Mouse (Mus musculus): ENCODE measurements around the gene Olfr1419. TPM values are rescaled to one million over a fixed set of nuclear protein-coding genes. Genes with fewer than 3 reads are reported as not detected.
"Not testable (repeated sequence)": the region's sequence is repeated elsewhere in the genome, so short reads cannot be mapped to it uniquely, and the experiment has no call there.

Gene Olfr1419
- polyA plus RNA-seq (2015; fragmentation: Nextera tagmentation; extraction: Ambion mirVana) = not detected in 2 replicates

DNA sequence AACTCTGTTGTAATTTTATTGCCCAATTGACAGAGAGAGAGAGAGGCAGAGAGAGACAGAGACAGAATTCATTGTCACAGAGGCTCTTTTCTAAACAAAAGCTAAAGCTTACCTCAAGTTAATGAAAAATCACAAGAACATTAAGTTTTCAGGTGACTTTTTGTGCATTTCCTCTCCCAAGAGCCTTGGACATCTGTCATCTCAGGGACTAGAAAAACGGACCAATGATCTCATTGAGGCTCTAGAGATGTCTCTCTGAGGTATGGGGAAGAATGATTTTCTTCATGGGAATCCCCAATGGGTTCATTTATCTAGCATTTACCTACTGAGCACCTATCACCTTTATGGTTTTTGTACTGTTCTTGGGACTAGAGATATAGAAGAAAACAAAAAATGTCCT is at the start of gene Olfr1419:
Gene Olfr1419, minus strand, starts transcription at position 101 of the 400 bp plus-strand sequence.
- no peaks in the 10 kb centered on the region for H3K36me3 ChIP-seq (ENCODE audit: control insufficient read depth, insufficient read depth, low read length)
- no peaks in the 10 kb centered on the region for H3K27me3 ChIP-seq (ENCODE audit: control insufficient read depth, insufficient read depth, low read length)
- 41% methylated on average over 1 of the region's 1 CpGs for WGBS
- H3K9me3 ChIP-seq (replicated peaks; ENCODE audit: control insufficient read depth, low read length) = no peaks in the 10 kb centered on the region
- H3K4me2 ChIP-seq (ENCODE audit: low read depth, low read length) = no peak within 1 kb of the TSS
- H3K9ac ChIP-seq (ENCODE audit: low read length) = no peak within 1 kb of the TSS
- H3K27ac ChIP-seq (ENCODE audit: low read length) = no peak within 1 kb of the TSS
- no peak within 1 kb of the TSS for H3K4me3 ChIP-seq (replicated peaks; ENCODE audit: low read length)
- ATAC-seq (ENCODE audit: insufficient read depth, low FRiP score) = no peak
- no peaks in the 10 kb centered on the region for H3K4me1 ChIP-seq (ENCODE audit: control insufficient read depth, insufficient read depth, low read length)

DNA sequence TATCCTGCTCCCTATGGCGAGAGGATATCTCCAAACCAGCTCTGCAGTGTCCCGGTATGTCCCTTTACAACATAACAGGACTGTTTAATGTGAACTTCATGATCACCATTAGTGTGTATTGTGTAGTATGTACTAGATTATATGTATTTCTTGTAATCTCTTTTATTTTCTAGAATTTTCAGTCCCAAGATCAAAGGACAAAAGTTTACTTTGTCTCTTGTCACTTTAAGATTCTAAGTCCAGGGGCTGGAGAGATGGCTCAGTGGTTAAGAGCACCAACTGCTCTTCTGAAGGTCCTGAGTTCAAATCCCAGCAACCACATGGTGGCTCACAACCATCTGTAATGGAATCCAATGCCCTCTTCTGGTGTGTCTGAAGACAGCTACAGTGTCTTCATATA is 47.6 kb upstream of the Olfr1419 start:
- not testable (repeated sequence) for H3K27me3 ChIP-seq (ENCODE audit: control insufficient read depth, insufficient read depth, low read length); H3K4me1 ChIP-seq (ENCODE audit: control insufficient read depth, insufficient read depth, low read length); H3K27ac ChIP-seq (ENCODE audit: low read length); H3K9ac ChIP-seq (ENCODE audit: low read length); H3K4me2 ChIP-seq (ENCODE audit: low read depth, low read length); H3K4me3 ChIP-seq (replicated peaks; ENCODE audit: low read length); ATAC-seq (ENCODE audit: insufficient read depth, low FRiP score); H3K9me3 ChIP-seq (replicated peaks; ENCODE audit: control insufficient read depth, low read length)
- H3K36me3 ChIP-seq (ENCODE audit: control insufficient read depth, insufficient read depth, low read length) = peaks cover 31% of the 10 kb centered on the region
- WGBS = 96% methylated on average over 2 of the region's 2 CpGs

DNA sequence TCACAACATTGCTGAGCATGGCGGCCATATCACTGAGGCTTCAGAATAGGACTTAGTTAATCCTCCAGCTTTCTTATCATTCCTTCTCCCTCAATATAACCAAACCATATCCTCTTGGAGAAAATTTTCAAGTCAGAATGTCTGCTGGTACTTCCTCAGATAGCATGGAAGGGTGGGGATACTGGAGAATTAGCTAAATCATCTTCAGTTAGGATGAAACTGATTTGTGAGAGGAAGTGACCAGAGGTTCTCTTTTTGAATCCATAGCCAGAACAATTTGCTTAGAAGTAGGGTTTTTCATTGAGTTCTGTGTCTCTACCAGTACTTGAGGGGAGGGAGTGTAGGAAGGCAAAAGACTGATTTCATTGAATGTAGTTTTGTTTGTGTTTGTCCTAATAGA is 47.2 kb upstream of the Olfr1419 start:
- H3K27me3 ChIP-seq (ENCODE audit: control insufficient read depth, insufficient read depth, low read length) = no peaks in the 10 kb centered on the region
- H3K9ac ChIP-seq (ENCODE audit: low read length) = no peak overlapping the region
- H3K27ac ChIP-seq (ENCODE audit: low read length) = no peak overlapping the region
- no peak overlapping the region for H3K4me2 ChIP-seq (ENCODE audit: low read depth, low read length)
- peaks cover 31% of the 10 kb centered on the region for H3K36me3 ChIP-seq (ENCODE audit: control insufficient read depth, insufficient read depth, low read length)
- ATAC-seq (ENCODE audit: insufficient read depth, low FRiP score) = no peak
- H3K9me3 ChIP-seq (replicated peaks; ENCODE audit: control insufficient read depth, low read length) = no peaks in the 10 kb centered on the region
- WGBS = 95% methylated on average over 1 of the region's 1 CpGs
- H3K4me3 ChIP-seq (replicated peaks; ENCODE audit: low read length) = no peak overlapping the region
- H3K4me1 ChIP-seq (ENCODE audit: control insufficient read depth, insufficient read depth, low read length) = no peaks in the 10 kb centered on the region

DNA sequence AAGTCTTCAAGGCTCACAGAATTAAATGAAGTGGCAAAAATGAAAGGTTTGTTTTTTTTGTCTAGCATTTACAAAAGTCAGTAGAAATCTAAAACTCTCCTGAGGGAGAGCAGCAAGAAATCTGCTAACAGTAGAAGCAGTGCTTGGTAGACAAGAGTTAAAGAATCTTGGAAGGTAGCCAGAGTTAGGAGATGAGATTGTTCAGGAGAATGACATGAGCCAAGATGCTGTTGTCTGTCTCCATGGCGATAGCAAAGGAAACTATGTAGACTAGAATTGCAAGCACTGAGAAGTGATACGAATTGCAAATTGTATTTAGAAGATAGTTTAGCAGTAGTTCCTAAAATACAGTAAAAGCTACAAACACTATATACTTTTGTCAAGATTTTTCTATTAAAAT is 40.9 kb upstream of the Olfr1419 start:
- peaks cover 8% of the 10 kb centered on the region for H3K4me1 ChIP-seq (ENCODE audit: control insufficient read depth, insufficient read depth, low read length)

DNA sequence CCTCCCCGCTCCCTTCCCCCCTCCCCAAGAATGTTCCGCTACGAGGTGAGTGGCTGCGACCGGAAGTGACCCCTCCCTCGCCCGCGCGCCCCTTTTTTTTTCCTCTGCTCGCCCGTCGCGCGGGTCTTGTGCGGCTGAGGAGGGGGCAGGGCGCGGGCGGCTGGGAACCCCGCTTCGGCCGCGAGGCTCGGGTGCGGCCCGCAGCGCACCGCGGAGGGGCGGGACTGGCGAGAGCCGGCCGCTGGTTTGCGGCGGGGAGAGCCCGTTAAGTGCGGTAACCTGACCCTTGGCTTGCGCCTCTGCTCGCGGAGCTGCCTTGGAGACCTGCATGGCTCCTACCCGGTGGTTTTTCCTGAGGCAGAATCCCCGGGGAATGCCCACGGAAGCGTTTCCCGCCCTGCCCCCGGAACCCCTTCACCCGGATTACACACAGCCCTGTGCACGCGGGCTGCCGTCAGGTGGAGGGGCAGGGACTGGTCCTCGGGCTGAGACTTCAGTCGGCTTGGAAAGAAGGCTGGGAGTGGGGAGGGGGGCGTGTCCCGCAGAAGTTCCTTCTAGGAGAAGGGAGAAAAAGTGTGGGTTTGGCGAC is 37.7 kb upstream of the Olfr1419 start:
- peak; percentile 54 for ATAC-seq (ENCODE audit: insufficient read depth, low FRiP score)
- peak overlapping the region; percentile 84 for H3K9ac ChIP-seq (ENCODE audit: low read length)
- peak overlapping the region; percentile 74 for H3K4me3 ChIP-seq (replicated peaks; ENCODE audit: low read length)
- H3K27ac ChIP-seq (ENCODE audit: low read length) = peak overlapping the region; percentile 86
- WGBS = under 1% methylated on average over 51 of the region's 54 CpGs
- peaks cover 8% of the 10 kb centered on the region for H3K4me1 ChIP-seq (ENCODE audit: control insufficient read depth, insufficient read depth, low read length)
- H3K9me3 ChIP-seq (replicated peaks; ENCODE audit: control insufficient read depth, low read length) = no peaks in the 10 kb centered on the region
- H3K27me3 ChIP-seq (ENCODE audit: control insufficient read depth, insufficient read depth, low read length) = no peaks in the 10 kb centered on the region
- H3K4me2 ChIP-seq (ENCODE audit: low read depth, low read length) = peak overlapping the region; percentile 70
- no peaks in the 10 kb centered on the region for H3K36me3 ChIP-seq (ENCODE audit: control insufficient read depth, insufficient read depth, low read length)

More for the DNA sequence above, 40.9 kb upstream of the Olfr1419 start:
- Histone ChIP-seq H3K4me2 (ENCODE audit: low read depth, low read length) (no peak overlapping the region), H3K9me3 (replicated peaks; ENCODE audit: control insufficient read depth, low read length) (no peaks in the 10 kb centered on the region), H3K27ac (ENCODE audit: low read length) (no peak overlapping the region), H3K27me3 (ENCODE audit: control insufficient read depth, insufficient read depth, low read length) (no peaks in the 10 kb centered on the region), H3K4me3 (replicated peaks; ENCODE audit: low read length) (no peak overlapping the region), H3K9ac (ENCODE audit: low read length) (no peak overlapping the region), H3K36me3 (ENCODE audit: control insufficient read depth, insufficient read depth, low read length) (peaks cover 2% of the 10 kb centered on the region; the same call in 1 of the 2 replicates)
- WGBS = 14% methylated on average over 2 of the region's 2 CpGs
- no peak for ATAC-seq (ENCODE audit: insufficient read depth, low FRiP score)

DNA sequence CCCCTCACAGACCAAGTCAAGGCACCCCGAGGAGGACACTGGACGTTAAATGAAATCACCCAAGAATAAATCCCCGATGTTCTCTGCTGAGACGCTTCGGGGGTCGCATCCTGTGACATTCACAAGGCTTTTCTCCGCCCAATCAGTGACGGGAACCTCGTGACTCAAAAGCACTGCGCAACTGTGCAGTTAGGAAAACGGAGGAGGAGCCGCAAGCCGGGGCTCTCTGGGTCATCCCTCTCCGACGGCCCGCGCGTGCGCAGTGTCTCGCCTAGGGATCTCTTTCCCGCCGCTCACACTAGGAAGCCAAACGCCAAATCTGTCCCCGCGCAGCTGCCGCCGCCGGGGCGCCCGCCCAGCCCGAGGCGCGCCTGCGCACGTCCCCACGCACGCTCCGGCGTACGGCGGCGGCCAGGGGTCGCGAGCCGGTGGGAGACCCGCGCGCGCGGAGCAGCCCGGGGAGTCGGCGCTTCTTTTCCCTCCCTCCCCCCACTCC is 37.2 kb upstream of the Olfr1419 start, which contains the start of gene Patl1:
Gene Patl1, plus strand, starts transcription at position 363 of the 496 bp plus-strand sequence.
- whole genome bisulfite sequencing = under 1% methylated on average over 47 of the region's 53 CpGs
- H3K4me1 ChIP-seq (ENCODE audit: control insufficient read depth, insufficient read depth, low read length) = peaks cover 8% of the 10 kb centered on the region
- H3K4me3 ChIP-seq (replicated peaks; ENCODE audit: low read length) = peak within 1 kb of the TSS; percentile 74
- H3K9ac ChIP-seq (ENCODE audit: low read length) = peak within 1 kb of the TSS; percentile 84
- no peaks in the 10 kb centered on the region for H3K9me3 ChIP-seq (replicated peaks; ENCODE audit: control insufficient read depth, low read length)
- peak within 1 kb of the TSS; percentile 86 for H3K27ac ChIP-seq (ENCODE audit: low read length)
- peak within 1 kb of the TSS; percentile 73 for H3K4me2 ChIP-seq (ENCODE audit: low read depth, low read length)
- ATAC-seq (ENCODE audit: insufficient read depth, low FRiP score) = peak; percentile 98
- no peaks in the 10 kb centered on the region for H3K36me3 ChIP-seq (ENCODE audit: control insufficient read depth, insufficient read depth, low read length)
- no peaks in the 10 kb centered on the region for H3K27me3 ChIP-seq (ENCODE audit: control insufficient read depth, insufficient read depth, low read length)

DNA sequence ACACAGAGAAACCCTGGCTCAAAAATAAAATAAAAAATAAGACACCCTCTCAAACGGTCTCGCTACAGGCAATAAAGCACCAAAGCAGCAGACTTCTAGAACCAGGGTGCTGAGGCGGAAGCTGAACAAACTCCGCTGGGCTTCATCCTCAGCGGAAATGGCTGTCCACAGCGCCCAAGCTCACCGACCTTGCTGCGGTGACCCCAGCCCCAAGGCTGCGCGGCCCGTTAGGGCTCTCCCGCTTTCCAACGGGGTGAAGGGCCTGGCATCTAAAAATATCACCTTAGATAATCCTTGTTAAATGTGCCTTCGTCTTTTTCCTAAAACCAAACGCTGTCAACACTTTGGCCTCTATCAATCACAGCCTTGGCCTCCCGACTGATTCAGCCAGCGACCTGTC is 36.7 kb upstream of the Olfr1419 start:
- Histone ChIP-seq H3K36me3 (ENCODE audit: control insufficient read depth, insufficient read depth, low read length) (no peaks in the 10 kb centered on the region), H3K4me1 (ENCODE audit: control insufficient read depth, insufficient read depth, low read length) (peaks cover 8% of the 10 kb centered on the region), H3K27ac (ENCODE audit: low read length) (peak overlapping the region; percentile 78), H3K9me3 (replicated peaks; ENCODE audit: control insufficient read depth, low read length) (no peaks in the 10 kb centered on the region), H3K4me3 (replicated peaks; ENCODE audit: low read length) (peak overlapping the region; percentile 74), H3K4me2 (ENCODE audit: low read depth, low read length) (peak overlapping the region; percentile 73), H3K27me3 (ENCODE audit: control insufficient read depth, insufficient read depth, low read length) (no peaks in the 10 kb centered on the region), H3K9ac (ENCODE audit: low read length) (peak overlapping the region; percentile 68)
- WGBS = 4% methylated on average over 17 of the region's 17 CpGs
- ATAC-seq (ENCODE audit: insufficient read depth, low FRiP score) = peak; percentile 28; the same call in 1 of the 2 replicates

DNA sequence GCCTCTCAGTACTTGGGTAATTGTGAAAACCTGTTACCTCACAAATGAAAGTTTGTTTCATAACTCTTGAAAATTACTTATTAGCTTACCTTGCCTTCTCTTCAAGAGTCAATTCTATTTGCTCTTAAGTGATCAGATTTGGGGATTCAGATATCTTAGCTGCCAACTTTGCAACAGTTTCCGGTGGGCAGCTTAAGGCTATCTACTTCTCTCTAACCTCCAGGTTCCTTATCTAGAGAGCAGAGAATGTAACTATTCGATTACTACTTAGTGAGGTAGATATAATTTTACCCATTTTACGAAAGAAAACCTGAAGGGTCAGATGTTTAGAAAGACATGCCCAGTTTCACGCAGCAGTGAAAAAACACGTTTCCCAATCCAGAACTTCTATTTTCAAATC is 36.1 kb upstream of the Olfr1419 start:
- peak overlapping the region; percentile 74 for H3K4me3 ChIP-seq (replicated peaks; ENCODE audit: low read length)
- no peaks in the 10 kb centered on the region for H3K36me3 ChIP-seq (ENCODE audit: control insufficient read depth, insufficient read depth, low read length)
- peaks cover 5% of the 10 kb centered on the region; the same call in 1 of the 2 replicates for H3K4me1 ChIP-seq (ENCODE audit: control insufficient read depth, insufficient read depth, low read length)
- H3K27me3 ChIP-seq (ENCODE audit: control insufficient read depth, insufficient read depth, low read length) = no peaks in the 10 kb centered on the region
- no peak overlapping the region for H3K9ac ChIP-seq (ENCODE audit: low read length)
- no peaks in the 10 kb centered on the region for H3K9me3 ChIP-seq (replicated peaks; ENCODE audit: control insufficient read depth, low read length)
- H3K27ac ChIP-seq (ENCODE audit: low read length) = no peak overlapping the region
- peak overlapping the region; percentile 73 for H3K4me2 ChIP-seq (ENCODE audit: low read depth, low read length)
- 87% methylated on average over 5 of the region's 5 CpGs for WGBS
- no peak for ATAC-seq (ENCODE audit: insufficient read depth, low FRiP score)

DNA sequence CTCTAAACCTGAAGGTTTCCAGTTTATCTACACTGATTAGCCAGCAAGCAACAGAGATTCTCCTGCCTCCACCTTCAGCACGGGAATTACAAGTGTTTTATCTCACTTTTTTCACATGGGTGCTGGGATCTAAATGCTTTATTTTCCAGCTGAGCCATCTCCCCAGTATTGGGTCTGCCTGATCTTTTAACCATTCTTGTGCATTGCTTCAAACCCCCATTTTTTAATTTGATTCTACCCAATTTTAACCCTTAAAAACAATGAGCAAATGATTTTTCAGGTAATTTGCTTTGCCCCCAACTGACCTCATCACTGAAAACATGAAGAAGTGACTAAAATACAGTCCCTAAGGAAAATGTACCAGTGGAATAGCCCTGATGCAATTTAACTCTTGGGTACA is 11.4 kb upstream of the Olfr1419 start, which contains the start of gene Olfr1420:
Gene Olfr1420, plus strand, starts transcription at position 301 of the 400 bp plus-strand sequence.
- no peak within 1 kb of the TSS for H3K4me2 ChIP-seq (ENCODE audit: low read depth, low read length)
- H3K4me3 ChIP-seq (replicated peaks; ENCODE audit: low read length) = no peak within 1 kb of the TSS
- no peaks in the 10 kb centered on the region for H3K4me1 ChIP-seq (ENCODE audit: control insufficient read depth, insufficient read depth, low read length)
- WGBS = 30% methylated on average over 1 of the region's 1 CpGs
- ATAC-seq (ENCODE audit: insufficient read depth, low FRiP score) = no peak
- H3K9me3 ChIP-seq (replicated peaks; ENCODE audit: control insufficient read depth, low read length) = no peaks in the 10 kb centered on the region
- H3K27ac ChIP-seq (ENCODE audit: low read length) = no peak within 1 kb of the TSS
- no peak within 1 kb of the TSS for H3K9ac ChIP-seq (ENCODE audit: low read length)
- H3K27me3 ChIP-seq (ENCODE audit: control insufficient read depth, insufficient read depth, low read length) = no peaks in the 10 kb centered on the region
- H3K36me3 ChIP-seq (ENCODE audit: control insufficient read depth, insufficient read depth, low read length) = no peaks in the 10 kb centered on the region

Measured in stomach, embryonic 16.5 days (tissue).